In genomic region chr13:38798514-38798913, GRCm38 (mm10) we compare ENCODE assay signal across 13 mouse cellular contexts.
"Had no signal": no experiment of that assay in that cellular context is flagged by ENCODE, and none has a peak within 500 bp of the region (broad histone marks: within the 10 kb centered on the region; RNA-seq: fewer than 3 reads in every experiment).

No protein-coding gene starts in this region.

- H3K9me3 ChIP-seq: limb, embryonic 15.5 days; liver, embryonic 12.5 days; neural tube, embryonic 12.5 days had no signal

- ATAC-seq: liver, embryonic 12.5 days had no signal

- H3K27me3 ChIP-seq: limb, embryonic 15.5 days; liver, embryonic 12.5 days; neural tube, embryonic 12.5 days had no signal

- H3K36me3 ChIP-seq: limb, embryonic 15.5 days; liver, embryonic 12.5 days; neural tube, embryonic 12.5 days had no signal

- H3K4me3 ChIP-seq: limb, embryonic 15.5 days; liver, embryonic 12.5 days; myocyte; neural tube, embryonic 12.5 days had no signal

- H3K9ac ChIP-seq: limb, embryonic 15.5 days; liver, embryonic 12.5 days; lung, embryonic 14.5 days; neural tube, embryonic 12.5 days had no signal

- H3K27ac ChIP-seq: limb, embryonic 15.5 days; liver, embryonic 12.5 days; neural tube, embryonic 12.5 days had no signal

- DNase-seq: kidney, adult 8-10 months; kidney, postnatal 25 days; layer of hippocampus, postnatal 36 days; lung, embryonic 14.5 days; lung, postnatal 10 days; lung, postnatal 4 days; right cerebral cortex, adult 18-20 months; right cerebral cortex, postnatal 25 days; thymus, postnatal 36 days had no signal

- H3K4me2 ChIP-seq: limb, embryonic 15.5 days; liver, embryonic 12.5 days; lung, embryonic 14.5 days; neural tube, embryonic 12.5 days had no signal

- H3K4me1 ChIP-seq: limb, embryonic 15.5 days; liver, embryonic 12.5 days; neural tube, embryonic 12.5 days had no signal
